Comparison of ENCODE assay signal across 8 mouse cellular contexts in genomic region chr3:89520618-89521502, GRCm38 (mm10). TPM values are rescaled to one million over a fixed set of nuclear protein-coding genes. Genes with fewer than 3 reads are reported as not detected.
DNase-seq lines count a peak whose midpoint lies in the region; ATAC-seq lines count a peak whose summit lies in the region.

No protein-coding gene starts in this region.

- H3K27ac ChIP-seq in brown adipose tissue, adult 24 weeks (replicated peaks; ENCODE audit: low read depth, low read length), result no peak overlapping the region
- H3K27ac ChIP-seq in liver, embryonic 13.5 days, result no peak overlapping the region
- H3K27ac ChIP-seq in neural tube, embryonic 13.5 days (replicated peaks), result 0 out of 2 replicates have a peak overlapping the region, but pooled peaks have one; percentile 30

- ATAC-seq in liver, embryonic 13.5 days (ENCODE audit: low read depth), result no peak
- peak; percentile 41; the same call in 1 of the 2 replicates for ATAC-seq in neural tube, embryonic 13.5 days (ENCODE audit: low read depth)
- no peak for ATAC-seq in monocyte, adult 5-6 weeks (replicated peaks; ENCODE audit: insufficient number of reproducible peaks, low FRiP score, low TSS enrichment, poor library complexity, severe bottlenecking)

- peaks cover 3% of the 10 kb centered on the region; the same call in 1 of the 2 replicates for H3K9me3 ChIP-seq in liver, embryonic 13.5 days (replicated peaks)
- H3K9me3 ChIP-seq in neural tube, embryonic 13.5 days, result peaks cover 8% of the 10 kb centered on the region; the same call in 1 of the 2 replicates

- H3K36me3 ChIP-seq in liver, embryonic 13.5 days, result no peaks in the 10 kb centered on the region
- no peaks in the 10 kb centered on the region for H3K36me3 ChIP-seq in neural tube, embryonic 13.5 days

- peak overlapping the region; percentile 45 for H3K4me2 ChIP-seq in liver, embryonic 13.5 days
- H3K4me2 ChIP-seq in neural tube, embryonic 13.5 days, result peak overlapping the region; percentile 75

- peaks cover 62% of the 10 kb centered on the region for H3K27me3 ChIP-seq in liver, embryonic 13.5 days
- peaks cover 38% of the 10 kb centered on the region for H3K27me3 ChIP-seq in neural tube, embryonic 13.5 days

- H3K9ac ChIP-seq in liver, embryonic 13.5 days, result no peak overlapping the region
- H3K9ac ChIP-seq in neural tube, embryonic 13.5 days, result peak overlapping the region; percentile 73

- peak; percentile 13 for DNase-seq in adrenal gland, adult 8-10 months
- peak; percentile 50 to 59 for DNase-seq in heart, adult 9 months (ENCODE audit: low spot score in 2 of 2)
- peak; percentile 11 to 15 for DNase-seq in kidney, adult 8-10 months
- no peak for DNase-seq in liver, embryonic 13.5 days
- no peak for DNase-seq in cerebellum, adult 9-11 months

- H3K4me3 ChIP-seq in brown adipose tissue, adult 24 weeks (ENCODE audit: insufficient read depth, low read depth, low read length), result peak overlapping the region; percentile 35
- 0 out of 2 replicates have a peak overlapping the region, but pooled peaks have one; percentile 8 for H3K4me3 ChIP-seq in liver, embryonic 13.5 days (replicated peaks)
- H3K4me3 ChIP-seq in neural tube, embryonic 13.5 days, result peak overlapping the region; percentile 44

- H3K4me1 ChIP-seq in brown adipose tissue, adult 24 weeks (ENCODE audit: control insufficient read depth, insufficient read depth, insufficient read length, low read length), result 0 out of 2 replicates have a peak, but pooled peaks cover 4% of the 10 kb centered on the region
- H3K4me1 ChIP-seq in liver, embryonic 13.5 days (replicated peaks), result peaks cover 14% of the 10 kb centered on the region
- peaks cover 60% of the 10 kb centered on the region for H3K4me1 ChIP-seq in neural tube, embryonic 13.5 days (replicated peaks)

- 8% methylated on average over 25 of the region's 25 CpGs for WGBS in liver, embryonic 13.5 days (ENCODE audit: insufficient replicate concordance)
- 4% methylated on average over 25 of the region's 25 CpGs for WGBS in neural tube, embryonic 13.5 days

RNA-seq across cellular contexts. Expression of gene Kcnn3, which starts 0.9 kb away (rescaled TPM):
- total RNA-seq in adrenal gland, adult 8-10 months (2022), result 1 to 10 TPM; 3.8 to 6.6 (median 5.2) TPM
- polyA plus RNA-seq in brown adipose tissue, adult 24 weeks (2012; ENCODE audit: insufficient read depth, insufficient read length, missing spikeins), result 0.28 and 0.29 TPM in 2 replicates
- polyA plus RNA-seq in liver, embryonic 13.5 days (2015; fragmentation: Nextera tagmentation; extraction: Ambion mirVana), result 0.03 and 0.05 TPM in 2 replicates
- 4.8 and 5.5 TPM in 2 replicates for polyA plus RNA-seq in neural tube, embryonic 13.5 days (2015; fragmentation: Nextera tagmentation; extraction: Ambion mirVana)
- total RNA-seq in monocyte, adult 5-6 weeks (2017), result not detected in 3 replicates

Comparison
In these comparisons a context has a peak if more than half of its experiments do, and no peak if none do; other contexts are left out.
1. DNase-seq: peak in adrenal gland, adult 8-10 months (single experiment), heart, adult 9 months (2 of 2) and kidney, adult 8-10 months (2 of 2); none in liver, embryonic 13.5 days (single experiment) and cerebellum, adult 9-11 months (single experiment).
2. Peak in every context shown above with its lines, with median percentiles within 50 percentile points of each other: H3K4me3 ChIP-seq.